Mouse (Mus musculus) right cerebral cortex, adult 18-20 months (tissue): ENCODE results near the gene Pik3ip1.
A peak's percentile ranks its signal among the peaks of the same experiment; 100 is the strongest.

Experiments used
- DNase-seq: peaks from one replicate; pipeline ENCODE4 v3.0.0; 2022; ENCODE audit warnings: mixed read lengths

Pik3ip1 gene

GRCm38 (mm10) chr11:3382602-3383594 lies 52.7 kb downstream of the Pik3ip1 start:
- DNase-seq, result no peak

DNA sequence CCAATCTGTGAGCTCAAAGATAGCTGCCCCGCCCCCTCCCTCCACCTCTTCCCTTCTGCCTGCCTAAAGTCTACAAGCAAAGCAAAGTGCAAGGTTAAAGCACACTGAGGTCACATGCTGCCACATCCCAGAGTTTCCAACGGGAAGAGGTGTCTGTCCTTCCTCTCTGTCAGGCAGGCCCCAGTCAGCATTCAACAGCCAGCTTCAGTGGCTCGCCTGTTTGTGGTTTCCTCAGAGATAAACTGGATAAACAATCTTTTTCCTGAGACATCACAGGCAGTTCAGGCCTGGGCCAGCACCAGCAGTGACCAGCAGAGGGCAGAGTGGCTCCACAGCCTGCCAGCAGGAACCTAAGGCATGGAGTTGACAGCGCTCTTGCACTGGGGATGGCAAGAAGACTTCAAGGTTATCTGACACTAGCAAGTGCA lies 56.8 kb downstream of the Pik3ip1 start:
- peak; percentile 85 for DNase-seq

GRCm38 (mm10) chr11:3387482-3388196 lies 57.4 kb downstream of the Pik3ip1 start:
- no peak for DNase-seq

- DNase-seq, result no peak
Observed at GRCm38 (mm10) chr11:3389996-3390395, 59.8 kb downstream of the Pik3ip1 start.

DNA sequence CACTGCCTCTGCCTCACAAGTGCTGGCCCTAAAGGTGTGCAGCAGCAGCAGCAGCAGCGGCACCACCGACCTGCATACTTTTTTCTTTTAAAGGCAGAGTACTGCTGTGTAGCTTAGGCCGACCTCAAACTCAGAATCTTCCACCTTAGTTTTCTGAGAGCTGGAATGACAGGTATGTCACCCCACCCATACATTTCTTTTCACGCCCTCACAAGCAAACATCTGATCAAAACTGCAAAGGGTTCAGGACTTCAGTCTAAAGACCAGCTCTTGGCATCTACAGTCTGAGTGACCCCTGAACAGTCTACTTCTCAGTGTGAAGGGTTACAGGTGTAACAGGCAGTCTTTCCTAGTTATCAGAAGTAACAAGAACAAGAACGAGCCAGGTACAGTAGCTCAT lies 60.6 kb downstream of the Pik3ip1 start:
- no peak for DNase-seq

DNA sequence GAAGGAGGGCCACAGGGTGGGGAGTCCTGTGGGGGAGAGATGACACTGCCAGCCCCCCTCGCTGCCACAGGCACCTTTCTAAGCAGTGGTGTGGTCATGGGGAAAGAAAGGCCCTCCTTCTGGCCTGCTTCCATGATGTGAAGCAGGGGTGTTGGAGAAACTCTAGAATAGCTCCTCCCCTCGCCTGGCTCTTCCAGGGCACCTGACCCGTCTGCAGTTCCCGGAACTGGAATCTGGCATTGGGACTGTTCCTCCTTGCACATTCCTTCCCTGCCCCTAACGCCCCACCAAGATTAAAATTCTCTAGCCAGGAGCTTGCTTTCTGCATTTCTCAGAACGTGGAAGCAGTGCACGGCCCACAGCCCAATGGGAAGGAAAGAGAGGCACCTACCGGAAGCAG lies 62.3 kb downstream of the Pik3ip1 start:
- DNase-seq, result no peak
